Mouse (Mus musculus): ENCODE results near the gene Rnd3.

- TF ChIP-seq TAL1 (IDR thresholded peaks at IDR 0.05; ENCODE audit: low read length) (no peak), GATA1 (IDR thresholded peaks at IDR 0.05; ENCODE audit: low read length) (no peak)
These were observed 34.1 kb upstream of the Rnd3 start for GRCm38 (mm10) chr2:51182990-51183389.

All from erythroblast, embryonic 14.5 days (primary cell).